ENCODE assay signal across 15 mouse cellular contexts in the genomic region with DNA sequence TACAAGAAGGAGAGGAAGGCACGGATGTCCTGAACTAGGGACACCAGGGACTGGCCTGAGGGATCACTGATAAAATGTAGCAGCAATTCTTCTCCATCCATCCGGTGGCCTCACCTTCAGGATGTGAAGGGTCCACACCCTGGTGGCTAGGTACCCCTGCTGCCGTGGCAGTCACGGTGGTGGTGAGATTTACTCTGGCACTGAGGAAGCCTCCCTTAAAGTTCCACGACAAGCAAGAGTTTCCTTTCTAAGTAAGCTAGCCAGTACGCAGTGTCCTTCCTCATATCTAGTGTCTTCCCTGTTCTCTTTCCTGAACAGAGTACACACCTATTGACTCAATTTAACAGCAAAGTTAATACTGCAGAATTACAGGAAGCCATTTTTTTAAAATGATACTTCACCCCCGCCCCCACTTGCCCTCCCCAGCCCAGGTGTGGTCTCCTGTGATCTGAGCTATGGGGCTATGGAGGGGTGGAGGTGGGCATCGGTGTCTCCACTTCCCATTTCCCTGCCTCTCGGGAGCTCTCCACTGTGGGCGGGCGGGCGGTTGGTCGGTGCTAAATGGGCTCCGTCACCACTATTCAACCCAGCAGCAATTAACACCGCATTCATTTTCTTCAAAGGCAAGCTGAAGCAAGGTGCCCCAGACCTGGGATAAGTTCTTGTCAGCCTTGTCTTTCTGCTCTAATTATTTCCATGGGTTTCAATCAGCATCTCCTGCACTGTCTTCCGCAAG.
DNase-seq lines count a peak whose midpoint lies in the region; ATAC-seq and TF ChIP-seq lines count a peak whose summit lies in the region.
"Had no signal": no experiment of that assay in that cellular context is flagged by ENCODE, and none has a peak within 500 bp of the region (broad histone marks: within the 10 kb centered on the region; RNA-seq: fewer than 3 reads in every experiment).

No protein-coding gene starts in this region.

- peak overlapping the region; percentile 19; the same call in 1 of the 2 replicates for H3K4me2 ChIP-seq in forebrain, embryonic 12.5 days
- no peak overlapping the region for H3K4me2 ChIP-seq in hindbrain, embryonic 14.5 days (replicated peaks)
- H3K4me2 ChIP-seq: embryonic facial prominence, embryonic 13.5 days; limb, embryonic 15.5 days; midbrain, embryonic 15.5 days had no signal

- WGBS in forebrain, embryonic 12.5 days: 59% methylated on average over 16 of the region's 16 CpGs
- 72% methylated on average over 16 of the region's 16 CpGs for WGBS in small intestine, adult 2 months
- WGBS in hindbrain, embryonic 14.5 days: 76% methylated on average over 16 of the region's 16 CpGs

- DNase-seq in gastrocnemius, adult 2 months: no peak
- DNase-seq in gastrocnemius, postnatal 25 days: no peak
- DNase-seq in hindbrain, embryonic 14.5 days (ENCODE audit: low spot score): no peak
- DNase-seq in right cerebral cortex, postnatal 10 days (ENCODE audit: low spot score in 2 of 2): no peak
- DNase-seq: cerebellum, adult 2 months; liver, postnatal 0 days; right cerebral cortex, postnatal 14 days had no signal

- H3K27ac ChIP-seq in gastrocnemius, adult 2 months: peak overlapping the region; percentile 72
- 0 out of 2 replicates have a peak overlapping the region, but pooled peaks have one; percentile 25 for H3K27ac ChIP-seq in forebrain, embryonic 12.5 days
- peak overlapping the region; percentile 79 for H3K27ac ChIP-seq in small intestine, adult 2 months (ENCODE audit: insufficient read depth, low read depth, low read length)
- no peak overlapping the region for H3K27ac ChIP-seq in hindbrain, embryonic 14.5 days
- H3K27ac ChIP-seq: embryonic facial prominence, embryonic 13.5 days; limb, embryonic 15.5 days; macrophage; midbrain, embryonic 15.5 days had no signal

- H3K36me3 ChIP-seq in megakaryocyte, embryonic 14.5 days (replicated peaks; ENCODE audit: low read length): peaks cover 91% of the 10 kb centered on the region
- H3K36me3 ChIP-seq in forebrain, embryonic 12.5 days (replicated peaks): no peaks in the 10 kb centered on the region
- H3K36me3 ChIP-seq in small intestine, adult 2 months (ENCODE audit: control insufficient read depth, insufficient read depth, low read length): 0 out of 2 replicates have a peak, but pooled peaks cover 3% of the 10 kb centered on the region
- no peaks in the 10 kb centered on the region for H3K36me3 ChIP-seq in hindbrain, embryonic 14.5 days (replicated peaks; ENCODE audit: control insufficient read depth, insufficient read depth)
- H3K36me3 ChIP-seq: embryonic facial prominence, embryonic 13.5 days; limb, embryonic 15.5 days; midbrain, embryonic 15.5 days had no signal

- H3K9ac ChIP-seq in forebrain, embryonic 12.5 days: no peak overlapping the region
- H3K9ac ChIP-seq in hindbrain, embryonic 14.5 days: no peak overlapping the region
- H3K9ac ChIP-seq: embryonic facial prominence, embryonic 13.5 days; limb, embryonic 15.5 days; liver, postnatal 0 days; midbrain, embryonic 15.5 days had no signal

- H3K9me3 ChIP-seq in megakaryocyte, embryonic 14.5 days: no peaks in the 10 kb centered on the region
- H3K9me3 ChIP-seq in forebrain, embryonic 12.5 days: no peaks in the 10 kb centered on the region
- no peaks in the 10 kb centered on the region for H3K9me3 ChIP-seq in hindbrain, embryonic 14.5 days (ENCODE audit: control insufficient read depth, low read length)
- H3K9me3 ChIP-seq: embryonic facial prominence, embryonic 13.5 days; limb, embryonic 15.5 days; midbrain, embryonic 15.5 days had no signal

- TF ChIP-seq CTCF in gastrocnemius, adult 2 months (IDR thresholded peaks at IDR 0.05): no peak
- no peak for TF ChIP-seq CTCF in small intestine, adult 2 months (IDR thresholded peaks at IDR 0.05; ENCODE audit: extremely low read depth, insufficient read length, insufficient replicate concordance, low read depth, low read length)

- H3K4me1 ChIP-seq in megakaryocyte, embryonic 14.5 days: peaks cover 57% of the 10 kb centered on the region
- H3K4me1 ChIP-seq in forebrain, embryonic 12.5 days: peaks cover 24% of the 10 kb centered on the region
- H3K4me1 ChIP-seq in small intestine, adult 2 months (ENCODE audit: control insufficient read depth, insufficient read depth, insufficient read length, low read length): peaks cover 43% of the 10 kb centered on the region
- no peaks in the 10 kb centered on the region; the same call in 1 of the 2 replicates for H3K4me1 ChIP-seq in hindbrain, embryonic 14.5 days (replicated peaks; ENCODE audit: control insufficient read depth, insufficient read depth, low read length)

- no peak overlapping the region for H3K4me3 ChIP-seq in gastrocnemius, adult 2 months
- H3K4me3 ChIP-seq in megakaryocyte, embryonic 14.5 days (replicated peaks): peak overlapping the region; percentile 38
- H3K4me3 ChIP-seq in forebrain, embryonic 12.5 days (replicated peaks): no peak overlapping the region
- no peak overlapping the region for H3K4me3 ChIP-seq in small intestine, adult 2 months (ENCODE audit: low read depth, low read length)
- no peak overlapping the region for H3K4me3 ChIP-seq in hindbrain, embryonic 14.5 days (replicated peaks; ENCODE audit: low read length)
- H3K4me3 ChIP-seq: embryonic facial prominence, embryonic 13.5 days; limb, embryonic 15.5 days; midbrain, embryonic 15.5 days had no signal

- TF ChIP-seq POLR2A in small intestine, adult 2 months (IDR thresholded peaks at IDR 0.05; ENCODE audit: low read depth, low read length): no peak

- no peaks in the 10 kb centered on the region for H3K27me3 ChIP-seq in megakaryocyte, embryonic 14.5 days (replicated peaks)
- H3K27me3 ChIP-seq in forebrain, embryonic 12.5 days: no peaks in the 10 kb centered on the region
- H3K27me3 ChIP-seq in small intestine, adult 2 months (ENCODE audit: control insufficient read depth, insufficient read depth, low read length): no peaks in the 10 kb centered on the region
- H3K27me3 ChIP-seq in hindbrain, embryonic 14.5 days (ENCODE audit: control insufficient read depth, insufficient read depth, low read length): no peaks in the 10 kb centered on the region
- H3K27me3 ChIP-seq: embryonic facial prominence, embryonic 13.5 days; midbrain, embryonic 15.5 days had no signal

- intact Hi-C loops in gastrocnemius, adult 2 months (cut with DNase I): loop anchor here (5.0 kb wide), 1 partner anchor 83 kb away; no protein-coding TSS in a partner anchor

- ATAC-seq in megakaryocyte, adult 5-6 weeks (ENCODE audit: poor library complexity, severe bottlenecking): no peak
- ATAC-seq in forebrain, embryonic 12.5 days (ENCODE audit: low FRiP score): peak; percentile 52; the same call in 1 of the 2 replicates
- no peak for ATAC-seq in hindbrain, embryonic 14.5 days (ENCODE audit: low FRiP score)
- ATAC-seq: midbrain, embryonic 15.5 days had no signal
